Mouse (Mus musculus) splenic B cell, adult 2 months (primary cell): ENCODE results near the gene Hist1h2ap.
A peak's percentile ranks its signal among the peaks of the same experiment; 100 is the strongest.

Experiments used
- DNase-seq: peaks from one replicate; pipeline ENCODE4 v3.0.0-alpha.2; 2011; ENCODE audit warnings: low read depth, low spot score
- H3K27me3 ChIP-seq: 2 replicates; pipeline ENCODE4 v1.6.1; 2012; ENCODE audit warnings: mild to moderate bottlenecking, low read length, moderate library complexity, mixed read lengths; ENCODE audit not compliant: control insufficient read depth, poor library complexity, insufficient read depth, severe bottlenecking
- H3K36me3 ChIP-seq: 2 replicates; pipeline ENCODE4 v1.6.1; 2012; ENCODE audit warnings: mild to moderate bottlenecking, low read length, moderate library complexity, mixed read lengths; ENCODE audit not compliant: control insufficient read depth, poor library complexity, insufficient read depth, severe bottlenecking

The Hist1h2ap gene

GRCm38 (mm10) chr13:21786189-21786898, 47.0 kb downstream of the Hist1h2ap start:
- Histone ChIP-seq H3K36me3 (no peaks in the 10 kb centered on the region), H3K27me3 (no peaks in the 10 kb centered on the region)
- DNase-seq = peak; percentile 49

- no peak for DNase-seq
- no peaks in the 10 kb centered on the region for H3K36me3 ChIP-seq
- H3K27me3 ChIP-seq = no peaks in the 10 kb centered on the region
These were observed 49.0 kb downstream of the Hist1h2ap start for GRCm38 (mm10) chr13:21784311-21784710.

DNA sequence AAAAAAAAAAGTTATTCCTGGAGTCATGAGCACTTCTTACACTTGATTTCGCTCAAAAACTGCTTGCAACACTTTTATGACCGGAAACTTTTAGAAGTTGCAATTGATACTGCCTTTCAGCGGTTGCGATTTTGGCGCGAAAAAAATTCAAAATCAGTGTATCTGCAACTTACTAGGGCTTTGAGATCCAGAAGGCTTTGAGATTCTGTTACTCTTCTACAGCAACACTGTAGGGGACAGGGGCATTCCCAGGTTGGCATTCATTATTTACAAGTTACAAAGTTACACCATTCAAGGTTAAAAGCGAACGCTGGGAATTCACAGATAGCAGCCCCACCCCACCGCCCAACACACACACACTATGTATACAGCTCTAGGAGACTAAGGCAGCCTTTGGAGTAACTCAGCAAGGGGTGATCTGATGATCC, 49.6 kb downstream of the Hist1h2ap start:
- peak; percentile 67 for DNase-seq
- no peaks in the 10 kb centered on the region for H3K27me3 ChIP-seq
- H3K36me3 ChIP-seq = no peaks in the 10 kb centered on the region

DNA sequence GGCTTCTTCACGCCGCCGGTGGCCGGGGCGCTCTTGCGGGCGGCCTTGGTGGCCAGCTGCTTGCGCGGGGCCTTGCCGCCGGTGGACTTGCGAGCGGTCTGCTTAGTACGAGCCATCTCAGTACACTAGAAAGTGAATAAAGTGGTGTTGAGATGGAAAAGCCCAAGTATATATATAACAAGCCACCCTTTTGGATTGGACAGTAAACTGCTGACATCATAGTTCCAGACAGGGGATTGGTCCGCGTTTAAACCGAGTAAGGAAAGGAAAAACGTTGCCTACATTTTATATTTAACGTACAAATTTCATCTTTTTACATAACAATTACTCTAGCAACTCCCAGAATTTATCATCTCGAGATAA, 50.1 kb downstream of the Hist1h2ap start, which contains the start of gene Hist1h3i:
TSS of gene Hist1h3i (minus strand) at position 116 of the 363 bp plus-strand sequence.
- H3K27me3 ChIP-seq = no peaks in the 10 kb centered on the region

More for the DNA sequence above, 50.1 kb downstream of the Hist1h2ap start, which contains the start of gene Hist1h3i:
- H3K36me3 ChIP-seq = no peaks in the 10 kb centered on the region
- peak; percentile 94 for DNase-seq
